Mouse (Mus musculus): ENCODE measurements around the gene Lpgat1.

The Lpgat1 gene

GRCm38 (mm10) chr1:191733822-191734221 lies 16.2 kb downstream of the Lpgat1 start:
- DNase-seq (ENCODE audit: low spot score in 2 of 2), result no peak

- DNase-seq (ENCODE audit: low spot score in 2 of 2), result no peak
Observed at GRCm38 (mm10) chr1:191736425-191736824, 18.8 kb downstream of the Lpgat1 start.

- DNase-seq (ENCODE audit: low spot score in 2 of 2), result no peak
Observed at GRCm38 (mm10) chr1:191737871-191738270, 20.2 kb downstream of the Lpgat1 start.

- DNase-seq (ENCODE audit: low spot score in 2 of 2), result no peak
Observed at GRCm38 (mm10) chr1:191738726-191739125, 21.1 kb downstream of the Lpgat1 start.

- DNase-seq (ENCODE audit: low spot score in 2 of 2), result no peak
Observed at GRCm38 (mm10) chr1:191740587-191741361, 23.1 kb downstream of the Lpgat1 start.

- DNase-seq (ENCODE audit: low spot score in 2 of 2), result no peak
Observed at GRCm38 (mm10) chr1:191741635-191742034, 24.0 kb downstream of the Lpgat1 start.

- no peak for DNase-seq (ENCODE audit: low spot score in 2 of 2)
Observed at GRCm38 (mm10) chr1:191748431-191748830, 30.8 kb downstream of the Lpgat1 start.

- DNase-seq (ENCODE audit: low spot score in 2 of 2), result no peak
Observed at GRCm38 (mm10) chr1:191756520-191757199, 39.0 kb downstream of the Lpgat1 start.

- no peak for DNase-seq (ENCODE audit: low spot score in 2 of 2)
Observed at GRCm38 (mm10) chr1:191774106-191774505, 56.5 kb downstream of the Lpgat1 start.

GRCm38 (mm10) chr1:191775116-191775515 lies 57.5 kb downstream of the Lpgat1 start:
- no peak for DNase-seq (ENCODE audit: low spot score in 2 of 2)

- no peak for DNase-seq (ENCODE audit: low spot score in 2 of 2)
Observed at GRCm38 (mm10) chr1:191777521-191777920, 59.9 kb downstream of the Lpgat1 start.

GRCm38 (mm10) chr1:191780470-191780869 lies 62.8 kb downstream of the Lpgat1 start:
- no peak for DNase-seq (ENCODE audit: low spot score in 2 of 2)

GRCm38 (mm10) chr1:191785108-191785507 lies 67.5 kb downstream of the Lpgat1 start:
- no peak for DNase-seq (ENCODE audit: low spot score in 2 of 2)

- DNase-seq (ENCODE audit: low spot score in 2 of 2), result no peak
Observed at GRCm38 (mm10) chr1:191786255-191786654, 68.6 kb downstream of the Lpgat1 start.

GRCm38 (mm10) chr1:191787379-191787778 lies 69.7 kb downstream of the Lpgat1 start:
- no peak for DNase-seq (ENCODE audit: low spot score in 2 of 2)

- no peak for DNase-seq (ENCODE audit: low spot score in 2 of 2)
Observed at GRCm38 (mm10) chr1:191792991-191793390, 75.4 kb downstream of the Lpgat1 start.

GRCm38 (mm10) chr1:191793888-191794532 lies 76.4 kb downstream of the Lpgat1 start:
- no peak for DNase-seq (ENCODE audit: low spot score in 2 of 2)

- peak; percentile 38 to 67 for DNase-seq (ENCODE audit: low spot score in 2 of 2)
Observed at GRCm38 (mm10) chr1:191796238-191796896, 78.7 kb downstream of the Lpgat1 start.

GRCm38 (mm10) chr1:191802093-191802819 lies 84.6 kb downstream of the Lpgat1 start:
- DNase-seq (ENCODE audit: low spot score in 2 of 2), result no peak

GRCm38 (mm10) chr1:191802820-191803655 lies 85.4 kb downstream of the Lpgat1 start:
- peak; percentile 67 to 72 for DNase-seq (ENCODE audit: low spot score in 2 of 2)

GRCm38 (mm10) chr1:191804747-191805146 lies 87.1 kb downstream of the Lpgat1 start:
- DNase-seq (ENCODE audit: low spot score in 2 of 2), result no peak

Measured in right cerebral cortex, postnatal 10 days (tissue).